Mouse (Mus musculus): ENCODE data around the gene Pkd1.

DNA sequence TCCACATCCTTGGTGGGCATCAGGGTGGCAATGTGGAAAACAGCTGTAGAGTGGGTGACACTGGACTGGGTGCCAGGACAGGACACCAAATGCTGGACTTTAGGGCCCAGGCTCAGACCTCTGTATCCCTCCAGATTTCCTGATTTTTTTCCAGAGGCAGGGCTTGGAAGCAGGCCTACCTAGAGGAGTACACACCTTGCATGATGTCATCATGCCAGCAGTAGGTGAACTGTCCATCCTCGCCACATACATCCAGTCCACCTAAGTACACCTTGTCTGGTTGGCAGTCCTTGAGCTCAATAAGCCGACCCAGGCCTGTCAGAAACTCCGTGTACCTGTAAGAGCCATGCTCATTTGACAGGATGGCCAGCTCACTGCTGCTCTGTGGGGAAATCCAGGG, 48.4 kb downstream of the Pkd1 start:
- TF ChIP-seq CTCF (IDR thresholded peaks at IDR 0.05; ENCODE audit: extremely low read depth, insufficient read depth, low read length) (no peak), POLR2A (IDR thresholded peaks at IDR 0.05; ENCODE audit: extremely low read depth, insufficient read depth, low read length) (no peak)

All from cortical plate, adult 2 months (tissue).